Mouse (Mus musculus) thymus, adult 2 months (tissue): ENCODE data around the gene Adcy9. TPM values are rescaled to one million over a fixed set of nuclear protein-coding genes. Genes with fewer than 3 reads are reported as not detected.

Experiments used
- DNase-seq: peaks from one replicate; pipeline ENCODE4 v3.0.0; 2021
- H3K27ac ChIP-seq: fragments of 200-500 bp; 2 replicates; pipeline ENCODE4 v1.5.1; 2012; ENCODE audit warnings: low read length, control low read depth; ENCODE audit not compliant: control insufficient read depth, insufficient read depth
- H3K27me3 ChIP-seq: fragments of 200-500 bp; 2 replicates; pipeline ENCODE4 v1.6.1; 2012; ENCODE audit warnings: mild to moderate bottlenecking, low read length, moderate library complexity, mixed read lengths; ENCODE audit not compliant: control insufficient read depth, insufficient read depth
- H3K36me3 ChIP-seq: fragments of 200-500 bp; 2 replicates; pipeline ENCODE4 v1.6.1; 2012; ENCODE audit warnings: mild to moderate bottlenecking, low read length, moderate library complexity; ENCODE audit not compliant: control insufficient read depth, insufficient read depth
- H3K4me1 ChIP-seq: fragments of 200-500 bp; replicated peaks from 2 replicates; pipeline ENCODE4 v1.6.1; 2012; ENCODE audit warnings: low read length; ENCODE audit not compliant: control insufficient read depth, insufficient read depth
- H3K4me3 ChIP-seq: fragments of 200-500 bp; 2 replicates; pipeline ENCODE4 v1.5.1; 2012; ENCODE audit warnings: mild to moderate bottlenecking, low read length, control low read depth, moderate library complexity; ENCODE audit not compliant: control insufficient read depth, insufficient read depth
- CTCF ChIP-seq: fragments of 200-500 bp; IDR thresholded peaks from 2 replicates; pipeline ENCODE4 v1.5.1; 2012; ENCODE audit warnings: mild to moderate bottlenecking, control low read depth, low read length, moderate library complexity, borderline replicate concordance; ENCODE audit not compliant: control insufficient read depth, poor library complexity, insufficient read depth; ENCODE audit errors: extremely low read depth
- POLR2A ChIP-seq: fragments of 200-500 bp; IDR thresholded peaks from 2 replicates; pipeline ENCODE4 v1.6.1; 2012; ENCODE audit warnings: mild to moderate bottlenecking, low read length, control low read depth, moderate library complexity; ENCODE audit not compliant: control insufficient read depth, poor library complexity, insufficient read depth; ENCODE audit errors: extremely low read depth
- WGBS: fragments of 180-500 bp; shearing (Covaris S2); methylation state at CpG from one replicate; pipeline ENCODE4 v1.1.7; 2018; 5-methylcytosine and 5-hydroxymethylcytosine counted together
- polyA plus RNA-seq: library from polyadenylated mRNA; depleted of rRNA; stranded (reverse); fragments of >200 nt; gene quantifications from 2 replicates; pipeline ENCODE4 v1.2.3, GENCODE M21; 2012

Gene Adcy9
- polyA plus RNA-seq, 1 experiment, result 7.6 TPM

DNA sequence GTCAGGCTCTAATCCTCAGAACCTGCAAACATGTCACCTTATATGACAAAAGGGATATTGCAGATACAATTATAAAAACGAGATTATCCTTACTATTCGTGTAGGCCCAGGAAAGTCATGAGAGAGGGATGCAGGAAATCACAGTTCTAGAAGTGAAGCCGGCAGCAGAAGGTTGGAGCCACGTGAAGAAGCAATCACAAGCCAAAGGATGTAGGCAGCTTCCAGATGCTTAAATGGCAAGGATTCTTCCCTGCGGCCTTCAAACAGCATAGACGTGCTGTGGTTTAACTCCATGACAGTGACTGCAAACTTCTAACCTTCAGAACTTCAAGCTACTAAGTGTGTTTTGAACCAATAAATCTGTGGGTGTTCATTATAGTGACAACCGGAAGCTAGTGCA is 34.3 kb upstream of the Adcy9 start:
- WGBS, result 88% methylated on average over 7 of the region's 7 CpGs
- Histone ChIP-seq H3K27ac (no peak overlapping the region), H3K4me3 (no peak overlapping the region), H3K4me1 (no peaks in the 10 kb centered on the region), H3K36me3 (no peaks in the 10 kb centered on the region), H3K27me3 (no peaks in the 10 kb centered on the region)
- DNase-seq, result no peak
- no peak for TF ChIP-seq POLR2A
- TF ChIP-seq CTCF, result no peak

DNA sequence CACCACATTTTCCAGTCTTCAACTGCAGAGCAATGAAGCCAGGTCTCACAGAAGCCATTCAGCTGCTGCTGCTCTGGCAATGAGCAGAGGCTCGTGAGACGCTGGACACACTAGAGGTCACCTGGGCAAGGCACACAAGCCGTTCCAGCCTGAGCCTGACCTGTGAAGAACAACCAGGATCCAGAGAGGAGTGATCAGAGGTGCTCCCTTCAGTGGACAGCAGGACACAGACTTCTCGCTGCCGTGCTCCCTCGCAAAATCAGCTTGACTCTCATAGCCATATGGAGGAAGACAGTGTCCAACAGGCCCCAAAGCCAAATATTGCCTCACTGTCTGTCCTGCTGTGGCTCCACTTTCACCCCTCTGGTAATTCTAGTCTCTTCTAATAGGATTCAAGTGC is 29.1 kb upstream of the Adcy9 start:
- 96% methylated on average over 6 of the region's 6 CpGs for WGBS
- H3K27me3 ChIP-seq, result no peaks in the 10 kb centered on the region
- no peak for DNase-seq

DNA sequence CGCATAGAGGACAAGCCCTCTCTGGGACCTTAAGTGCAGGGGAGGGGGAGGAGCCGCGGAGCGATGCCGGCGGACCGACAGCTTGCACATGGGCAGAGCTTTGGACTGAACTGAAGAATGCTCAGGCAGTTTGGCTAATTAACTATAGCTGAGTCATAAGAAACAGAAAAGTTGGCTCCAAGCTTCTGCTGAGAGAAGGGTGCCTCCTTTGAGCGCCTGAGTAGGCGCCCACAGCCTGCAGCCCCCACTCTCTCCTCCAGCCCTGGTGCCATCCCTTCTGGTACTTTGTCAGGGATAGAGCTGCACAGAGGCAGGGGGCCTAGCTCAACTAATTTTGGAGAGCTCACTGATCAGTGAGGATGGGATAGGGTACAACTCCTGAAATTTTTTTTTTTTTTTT is 27.9 kb upstream of the Adcy9 start:
- no peaks in the 10 kb centered on the region for H3K36me3 ChIP-seq
- no peak for TF ChIP-seq POLR2A
- TF ChIP-seq CTCF, result no peak
- H3K4me3 ChIP-seq, result no peak overlapping the region
- no peaks in the 10 kb centered on the region for H3K27me3 ChIP-seq
- DNase-seq, result no peak
- H3K4me1 ChIP-seq, result no peaks in the 10 kb centered on the region
- 45% methylated on average over 9 of the region's 9 CpGs for WGBS
- H3K27ac ChIP-seq, result no peak overlapping the region

More for the DNA sequence above, 29.1 kb upstream of the Adcy9 start:
- Histone ChIP-seq H3K27ac (no peak overlapping the region), H3K4me3 (no peak overlapping the region), H3K36me3 (no peaks in the 10 kb centered on the region), H3K4me1 (no peaks in the 10 kb centered on the region)
- TF ChIP-seq POLR2A (no peak), CTCF (no peak)

DNA sequence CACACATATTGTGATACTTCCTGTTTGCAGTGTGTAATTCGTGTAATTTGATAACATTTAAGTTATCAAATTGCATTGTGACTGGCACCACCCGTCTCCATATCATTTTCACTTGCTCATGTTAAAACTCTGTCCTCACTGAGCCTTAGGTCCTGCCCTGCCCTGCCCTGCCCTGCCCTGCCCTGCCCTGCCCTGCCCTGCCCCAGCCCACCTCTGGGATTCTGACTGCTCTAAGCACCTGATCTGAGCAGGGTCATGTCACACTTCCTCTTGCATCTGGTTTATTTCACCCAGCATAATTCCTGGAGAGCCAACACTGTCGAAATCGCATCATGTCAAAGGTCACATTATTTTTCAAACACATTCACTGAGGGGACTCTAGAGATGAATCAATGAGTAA is 26.1 kb upstream of the Adcy9 start:
- H3K4me1 ChIP-seq, result no peaks in the 10 kb centered on the region
- TF ChIP-seq POLR2A (no peak), CTCF (no peak)
- no peak overlapping the region for H3K27ac ChIP-seq
- WGBS, result 66% methylated on average over 4 of the region's 4 CpGs
- no peaks in the 10 kb centered on the region for H3K27me3 ChIP-seq
- no peaks in the 10 kb centered on the region for H3K36me3 ChIP-seq
- no peak for DNase-seq
- no peak overlapping the region for H3K4me3 ChIP-seq

DNA sequence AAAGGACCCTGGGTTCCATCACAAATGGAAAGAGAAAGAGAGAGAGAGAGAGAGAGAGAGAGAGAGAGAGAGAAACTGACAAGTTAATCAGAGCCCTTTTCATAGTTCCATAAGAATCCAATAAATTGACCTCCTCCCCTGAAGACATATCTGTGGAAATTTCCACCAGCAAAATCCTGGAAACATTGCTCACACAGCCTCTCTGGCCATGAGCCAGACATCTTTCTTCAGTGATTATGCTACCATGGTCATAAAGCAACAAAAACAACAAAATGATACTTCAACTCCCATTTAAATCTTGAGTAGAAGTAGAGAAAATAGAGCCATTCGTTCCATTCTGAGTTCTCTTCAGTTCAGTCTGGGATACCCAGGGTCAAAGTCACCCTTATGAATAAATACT is 24.1 kb upstream of the Adcy9 start:
- H3K36me3 ChIP-seq, result no peaks in the 10 kb centered on the region
- H3K4me3 ChIP-seq, result no peak overlapping the region
- peaks cover 3% of the 10 kb centered on the region for H3K4me1 ChIP-seq
- H3K27me3 ChIP-seq, result no peaks in the 10 kb centered on the region
- DNase-seq, result no peak
- whole genome bisulfite sequencing, result 91% methylated on average over 1 of the region's 1 CpGs
- no peak for TF ChIP-seq POLR2A
- no peak for TF ChIP-seq CTCF
- no peak overlapping the region for H3K27ac ChIP-seq

DNA sequence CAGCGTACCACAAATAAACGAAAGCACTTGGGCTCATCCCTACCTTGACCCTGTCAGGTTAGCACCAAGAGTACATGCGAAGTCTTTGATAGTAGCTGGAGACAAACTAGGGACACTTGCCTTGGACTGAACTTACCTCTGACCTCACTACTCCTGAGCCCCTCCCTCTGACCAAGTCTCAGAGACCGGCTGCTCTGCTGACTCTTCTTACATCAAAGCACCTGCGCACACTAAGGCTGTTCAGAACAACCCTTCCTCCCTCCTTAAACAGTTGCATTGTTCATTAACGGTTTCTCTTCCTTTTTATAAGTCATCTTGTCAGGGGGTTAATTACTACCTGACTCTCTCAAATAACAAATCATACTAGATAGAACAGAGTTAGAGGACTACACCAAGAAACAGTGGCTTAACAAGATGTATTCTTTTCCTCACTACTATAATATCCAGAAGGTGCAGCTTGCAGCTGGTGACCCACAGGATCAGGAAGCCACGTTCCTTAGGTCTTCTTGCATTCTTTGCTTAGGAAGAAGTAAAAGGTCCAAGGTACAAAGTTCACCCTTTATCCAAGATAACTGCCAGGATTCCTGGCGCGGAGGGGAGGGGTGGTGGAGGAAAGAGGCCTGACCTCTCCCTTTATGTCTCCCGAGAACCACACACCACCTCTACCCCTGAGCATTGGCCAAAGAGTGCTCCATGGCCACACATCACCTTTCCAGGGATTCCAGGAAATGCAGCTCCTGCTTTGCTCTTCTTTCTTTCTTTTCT is 19.2 kb upstream of the Adcy9 start:
- Histone ChIP-seq H3K4me1 (peaks cover 20% of the 10 kb centered on the region), H3K27ac (no peak overlapping the region), H3K36me3 (no peaks in the 10 kb centered on the region), H3K27me3 (no peaks in the 10 kb centered on the region), H3K4me3 (no peak overlapping the region)
- no peak for DNase-seq
- TF ChIP-seq CTCF (no peak), POLR2A (no peak)
- 61% methylated on average over 10 of the region's 10 CpGs for WGBS

DNA sequence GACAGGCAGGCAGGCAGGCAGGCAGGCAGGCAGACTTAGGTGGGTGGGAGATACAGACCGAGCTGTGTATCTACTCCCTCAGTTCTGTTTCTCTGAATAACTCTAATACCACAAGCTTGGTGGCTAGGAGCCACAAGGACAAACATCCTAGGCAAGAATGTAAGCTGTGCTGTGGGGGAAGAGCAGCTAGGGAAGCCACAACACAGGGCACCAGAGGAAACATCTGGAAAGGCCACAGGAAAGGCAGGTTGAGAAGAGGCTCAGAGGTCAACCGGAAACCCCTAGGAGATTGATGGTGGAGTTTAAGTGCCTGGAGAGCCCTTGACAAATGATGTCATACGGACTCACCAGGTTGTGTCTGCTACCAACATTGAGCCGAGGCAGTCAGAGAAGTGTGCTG is 16.4 kb upstream of the Adcy9 start:
- H3K4me3 ChIP-seq, result no peak overlapping the region
- H3K4me1 ChIP-seq, result peaks cover 20% of the 10 kb centered on the region

More for the DNA sequence above, 16.4 kb upstream of the Adcy9 start:
- 8% methylated on average over 4 of the region's 4 CpGs for WGBS
- H3K27me3 ChIP-seq, result no peaks in the 10 kb centered on the region
- no peaks in the 10 kb centered on the region for H3K36me3 ChIP-seq
- TF ChIP-seq CTCF (no peak), POLR2A (no peak)
- DNase-seq, result no peak
- no peak overlapping the region for H3K27ac ChIP-seq
